Mouse (Mus musculus) B cell, adult 67 days (primary cell): ENCODE data around the gene Fahd2a. TPM values are rescaled to one million over a fixed set of nuclear protein-coding genes. Genes with fewer than 3 reads are reported as not detected.

Experiments
- total RNA-seq, 2 experiments: library from RNA; stranded (reverse); gene quantifications; 4 replicates each; pipeline ENCODE4 v1.2.4; 2023

Fahd2a gene
- 10 to 100 TPM in 1 of 2 experiments, 1 to 10 TPM in 1; 8.3 to 20.3 TPM for total RNA-seq

GRCm38 (mm10) chr2:127444055-127444789 is at the start of gene Fahd2a:
Fahd2a (minus strand) TSS chr2:127444565.

DNA sequence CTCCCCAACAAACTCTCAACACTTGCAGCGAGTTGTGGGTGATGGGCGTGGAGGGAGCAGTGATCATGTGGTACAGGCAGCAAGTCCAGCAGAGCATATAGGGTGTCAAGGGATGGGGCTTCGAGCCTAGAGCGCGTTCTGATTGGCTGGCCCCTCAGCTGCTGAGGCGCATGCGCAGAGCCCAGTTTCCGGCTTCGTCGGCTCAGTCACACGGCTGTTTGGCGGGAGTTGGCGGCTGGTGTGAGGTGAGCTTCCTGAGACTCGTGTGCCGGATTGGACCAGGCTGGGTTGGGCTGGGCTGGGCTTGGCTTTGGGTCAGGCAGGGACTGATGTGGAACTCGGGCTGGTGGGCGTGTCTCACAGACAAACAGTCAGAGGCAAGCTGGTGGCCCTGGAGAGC is 19.4 kb downstream of the Fahd2a start, which contains the start of gene Gpat2:
Gpat2 (plus strand) TSS at position 223 of the 400 bp plus-strand sequence.

Other genes starting within 250 kb of the Fahd2a start
- 1 to 10 TPM; 2.6 to 5.0 TPM for gene 1810024B03Rik, start 236.3 kb downstream of the Fahd2a start, total RNA-seq
- gene Snrnp200, start 236.2 kb downstream of the Fahd2a start, total RNA-seq, result 100 to 1,000 TPM; 169 to 187 TPM
- gene Ciao1, start 196.7 kb downstream of the Fahd2a start, total RNA-seq, result 10 to 100 TPM; 35.7 to 38.7 TPM
- 10 to 100 TPM; 47.7 to 52.5 TPM for gene Tmem127, start 196.7 kb downstream of the Fahd2a start, total RNA-seq
- gene Stard7, start 174.3 kb downstream of the Fahd2a start, total RNA-seq, result 100 to 1,000 TPM in 1 of 2 experiments, 10 to 100 TPM in 1; 99.1 to 102 TPM
- 100 to 1,000 TPM; 749 to 751 TPM for gene Dusp2, start 108.4 kb downstream of the Fahd2a start, total RNA-seq
- gene Astl, start 105.9 kb downstream of the Fahd2a start, total RNA-seq, result under 1 TPM; 0.38 to 0.83 TPM
- not detected for gene Adra2b, start 81.4 kb downstream of the Fahd2a start, total RNA-seq
- 1 to 10 TPM in 1 of 2 experiments, not detected in 1; 1.1 TPM for gene Gpat2, start 19.4 kb downstream of the Fahd2a start, total RNA-seq
- not detected for gene Kcnip3, start 77.5 kb upstream of the Fahd2a start, total RNA-seq
- not detected for gene Prom2, start 96.9 kb upstream of the Fahd2a start, total RNA-seq
- gene Zfp661, start 142.5 kb upstream of the Fahd2a start, total RNA-seq, result 1 to 10 TPM; 6.6 to 7.4 TPM
- gene Mrps5, start 142.7 kb upstream of the Fahd2a start, total RNA-seq, result 10 to 100 TPM; 82.4 to 87.1 TPM
- not detected for gene Mal, start 212.1 kb upstream of the Fahd2a start, total RNA-seq